In the genomic region with DNA sequence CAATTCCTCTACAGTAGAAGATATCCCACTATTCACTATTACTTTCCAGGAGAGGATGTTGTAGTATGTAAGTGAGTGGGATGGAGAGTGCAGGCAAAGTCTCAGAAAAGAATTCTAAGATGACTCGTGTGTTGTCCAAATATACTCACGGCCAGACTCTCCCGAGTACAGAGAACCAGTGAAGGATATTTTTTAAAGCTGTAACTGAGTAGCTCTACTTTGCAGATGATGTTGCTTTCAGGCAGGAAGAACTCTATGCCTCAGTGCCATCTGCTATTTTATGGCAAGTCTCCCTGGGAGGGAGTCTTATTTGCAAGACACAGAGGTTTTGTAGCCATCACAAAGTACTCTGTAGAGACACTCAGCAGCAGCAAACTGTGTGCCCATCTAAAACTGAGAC, we compare ENCODE assay signal across 21 mouse cellular contexts. TPM values are rescaled to one million over a fixed set of nuclear protein-coding genes. Genes with fewer than 3 reads are reported as not detected.
DNase-seq lines count a peak whose midpoint lies in the region; ATAC-seq and TF ChIP-seq lines count a peak whose summit lies in the region.
"Had no signal": no experiment of that assay in that cellular context is flagged by ENCODE, and none has a peak within 500 bp of the region (broad histone marks: within the 10 kb centered on the region; RNA-seq: fewer than 3 reads in every experiment).

No protein-coding gene starts in this region.

- H3K27me3 ChIP-seq in forebrain, postnatal 0 days (ENCODE audit: insufficient read depth, low read length), result no peaks in the 10 kb centered on the region
- H3K27me3 ChIP-seq in forebrain, embryonic 13.5 days, result no peaks in the 10 kb centered on the region
- no peaks in the 10 kb centered on the region for H3K27me3 ChIP-seq in heart, embryonic 12.5 days (replicated peaks)
- H3K27me3 ChIP-seq: heart, embryonic 15.5 days; intestine, embryonic 15.5 days; neural tube, embryonic 12.5 days had no signal

- no peaks in the 10 kb centered on the region for H3K4me1 ChIP-seq in forebrain, postnatal 0 days (ENCODE audit: insufficient read depth)
- H3K4me1 ChIP-seq in forebrain, embryonic 13.5 days, result no peaks in the 10 kb centered on the region
- H3K4me1 ChIP-seq in heart, embryonic 12.5 days (replicated peaks), result no peaks in the 10 kb centered on the region
- H3K4me1 ChIP-seq: heart, embryonic 15.5 days; intestine, embryonic 15.5 days; neural tube, embryonic 12.5 days had no signal

- no peaks in the 10 kb centered on the region for H3K9me3 ChIP-seq in forebrain, postnatal 0 days (ENCODE audit: low read length)
- no peaks in the 10 kb centered on the region for H3K9me3 ChIP-seq in forebrain, embryonic 13.5 days (replicated peaks)
- H3K9me3 ChIP-seq in heart, embryonic 12.5 days (replicated peaks), result no peaks in the 10 kb centered on the region
- H3K9me3 ChIP-seq: heart, embryonic 15.5 days; intestine, embryonic 15.5 days; neural tube, embryonic 12.5 days had no signal

- DNase-seq in forebrain, postnatal 0 days, result no peak
- peak; percentile 63 for DNase-seq in cerebellum, adult 9-10 months
- peak; percentile 30 to 44 for DNase-seq in layer of hippocampus, adult 8-10 months (ENCODE audit: low spot score in 2 of 2)
- DNase-seq in right cerebral cortex, postnatal 10 days (ENCODE audit: low spot score in 2 of 2), result peak; percentile 42 to 65
- no peak for DNase-seq in kidney, postnatal 36 days
- DNase-seq in gastrocnemius, adult 18-20 months (ENCODE audit: low spot score), result no peak
- DNase-seq: lung, postnatal 10 days; thymus, postnatal 36 days had no signal

- no peak for TF ChIP-seq CTCF in forebrain, postnatal 0 days (IDR thresholded peaks at IDR 0.05; ENCODE audit: low read depth)

- 75% methylated on average over 3 of the region's 3 CpGs for WGBS in forebrain, postnatal 0 days
- WGBS in forebrain, embryonic 13.5 days, result 87% methylated on average over 3 of the region's 3 CpGs
- 68% methylated on average over 3 of the region's 3 CpGs for WGBS in heart, embryonic 12.5 days

- no peak overlapping the region for H3K4me2 ChIP-seq in forebrain, postnatal 0 days (ENCODE audit: low read depth)
- H3K4me2 ChIP-seq in forebrain, embryonic 13.5 days, result no peak overlapping the region
- H3K4me2 ChIP-seq in heart, embryonic 12.5 days, result no peak overlapping the region
- H3K4me2 ChIP-seq: heart, embryonic 15.5 days; intestine, embryonic 15.5 days; neural tube, embryonic 12.5 days had no signal

- ATAC-seq in forebrain, postnatal 0 days, result 0 out of 2 replicates have a peak, but pooled peaks have one; percentile 12
- ATAC-seq in forebrain, embryonic 13.5 days, result no peak
- no peak for ATAC-seq in heart, embryonic 12.5 days (ENCODE audit: insufficient number of reproducible peaks, low FRiP score)
- ATAC-seq: intestine, embryonic 15.5 days had no signal

- H3K27ac ChIP-seq in forebrain, postnatal 0 days (ENCODE audit: low read depth, low read length), result no peak overlapping the region
- H3K27ac ChIP-seq in forebrain, embryonic 13.5 days, result no peak overlapping the region
- H3K27ac ChIP-seq in heart, embryonic 12.5 days (ENCODE audit: poor library complexity, severe bottlenecking), result no peak overlapping the region
- H3K27ac ChIP-seq: heart, embryonic 15.5 days; intestine, embryonic 15.5 days; kidney, postnatal 0 days; liver, embryonic 14.5 days; neural tube, embryonic 12.5 days had no signal

- no peak overlapping the region for H3K4me3 ChIP-seq in forebrain, postnatal 0 days (ENCODE audit: low read depth, low read length)
- H3K4me3 ChIP-seq in forebrain, embryonic 13.5 days, result no peak overlapping the region
- H3K4me3 ChIP-seq in heart, embryonic 12.5 days, result no peak overlapping the region
- H3K4me3 ChIP-seq: heart, embryonic 15.5 days; intestine, embryonic 15.5 days; neural tube, embryonic 12.5 days had no signal

- H3K9ac ChIP-seq in forebrain, postnatal 0 days, result no peak overlapping the region
- no peak overlapping the region for H3K9ac ChIP-seq in forebrain, embryonic 13.5 days
- H3K9ac ChIP-seq in heart, embryonic 12.5 days, result no peak overlapping the region
- H3K9ac ChIP-seq: heart, embryonic 15.5 days; intestine, embryonic 15.5 days; liver, embryonic 14.5 days; neural tube, embryonic 12.5 days had no signal

- H3K36me3 ChIP-seq in forebrain, postnatal 0 days (ENCODE audit: insufficient read depth), result no peaks in the 10 kb centered on the region
- no peaks in the 10 kb centered on the region for H3K36me3 ChIP-seq in forebrain, embryonic 13.5 days (ENCODE audit: poor library complexity, severe bottlenecking)
- H3K36me3 ChIP-seq in heart, embryonic 12.5 days, result no peaks in the 10 kb centered on the region
- H3K36me3 ChIP-seq: heart, embryonic 15.5 days; intestine, embryonic 15.5 days; neural tube, embryonic 12.5 days had no signal

RNA-seq across cellular contexts. Expression of gene Rnf148, which starts 52.6 kb away (rescaled TPM):
- 0.15 TPM in 1 of 2 replicates, not detected in the other for total RNA-seq in forebrain, postnatal 0 days (2014; rRNA removed)
- not detected in 2 replicates for polyA plus RNA-seq in forebrain, postnatal 0 days (2015; fragmentation: Nextera tagmentation; extraction: Ambion mirVana)
- polyA plus RNA-seq in forebrain, embryonic 13.5 days (2015; fragmentation: Nextera tagmentation; extraction: Ambion mirVana), result not detected in 2 replicates
- 1 to 10 TPM in 1 of 4 experiments, under 1 TPM in 3; 0.27 to 1.0 (median 0.65) TPM for total RNA-seq in layer of hippocampus, adult 8-10 months (2022)
- not detected in 2 replicates for polyA plus RNA-seq in heart, embryonic 12.5 days (2016; fragmentation: Nextera tagmentation; extraction: Ambion mirVana)
- not detected for total RNA-seq in gastrocnemius, adult 18-20 months (2021)
- total RNA-seq: granulocyte monocyte progenitor cell, adult 5-6 weeks; megakaryocyte-erythroid progenitor cell, adult 5-6 weeks had no signal
- polyA plus RNA-seq: embryonic facial prominence, embryonic 11.5 days; heart, embryonic 15.5 days; hindbrain, embryonic 11.5 days; intestine, embryonic 15.5 days; kidney, postnatal 0 days; limb, embryonic 11.5 days; liver, embryonic 14.5 days; midbrain, postnatal 0 days; neural tube, embryonic 12.5 days had no signal

RNA-seq across cellular contexts. Expression of gene Rnf133, which starts 57.4 kb away (rescaled TPM):
- total RNA-seq in forebrain, postnatal 0 days (2014; rRNA removed), result not detected in 2 replicates
- polyA plus RNA-seq in forebrain, postnatal 0 days (2015; fragmentation: Nextera tagmentation; extraction: Ambion mirVana), result 0.10 TPM in 1 of 2 replicates, not detected in the other
- polyA plus RNA-seq in forebrain, embryonic 13.5 days (2015; fragmentation: Nextera tagmentation; extraction: Ambion mirVana), result not detected in 2 replicates
- total RNA-seq in layer of hippocampus, adult 8-10 months (2022), result 1 to 10 TPM in 2 of 4 experiments, under 1 TPM in 2; 0.41 to 1.5 (median 0.92) TPM
- polyA plus RNA-seq in heart, embryonic 12.5 days (2016; fragmentation: Nextera tagmentation; extraction: Ambion mirVana), result not detected in 2 replicates
- not detected for total RNA-seq in gastrocnemius, adult 18-20 months (2021)
- total RNA-seq: granulocyte monocyte progenitor cell, adult 5-6 weeks; megakaryocyte-erythroid progenitor cell, adult 5-6 weeks; midbrain, postnatal 0 days had no signal
- polyA plus RNA-seq: embryonic facial prominence, embryonic 11.5 days; heart, embryonic 15.5 days; hindbrain, embryonic 11.5 days; intestine, embryonic 15.5 days; kidney, postnatal 0 days; limb, embryonic 11.5 days; liver, embryonic 14.5 days; midbrain, postnatal 0 days; neural tube, embryonic 12.5 days had no signal

Comparison
In these comparisons a context has a peak if more than half of its experiments do, and no peak if none do; other contexts are left out.
1. DNase-seq: peak in cerebellum, adult 9-10 months (single experiment), layer of hippocampus, adult 8-10 months (2 of 2) and right cerebral cortex, postnatal 10 days (2 of 2); none in forebrain, postnatal 0 days (single experiment), kidney, postnatal 36 days (0 of 2) and gastrocnemius, adult 18-20 months (single experiment).